Mouse (Mus musculus): ENCODE data around the gene Tprgl.

- TF ChIP-seq CTCF (IDR thresholded peaks at IDR 0.05; ENCODE audit: control insufficient read depth, insufficient read depth, insufficient read length) (no peak), CEBPB (IDR thresholded peaks at IDR 0.05; ENCODE audit: low read depth) (no peak), MYOG (IDR thresholded peaks at IDR 0.05; ENCODE audit: control insufficient read depth, extremely low read depth, insufficient read length) (no peak)
Measured at GRCm38 (mm10) chr4:154209054-154209453, 48.6 kb upstream of the Tprgl start.

All from C2C12 (cell line).